Mouse (Mus musculus) megakaryocyte, embryonic 14.5 days (primary cell): ENCODE measurements around the gene Gm5460.

Experiments
- FLI1 ChIP-seq: IDR thresholded peaks from 2 replicates; pipeline ENCODE4 v1.6.1; 2012; ENCODE audit warnings: low read length, inconsistent platforms, mixed read lengths
- GATA1 ChIP-seq: IDR thresholded peaks from 3 replicates; pipeline ENCODE4 v1.6.1; 2012; ENCODE audit warnings: mixed read lengths, low read length, inconsistent platforms, borderline replicate concordance

GRCm38 (mm10) chr14:34087856-34088398, 71.4 kb downstream of the Gm5460 start:
- TF ChIP-seq GATA1, result no peak
- TF ChIP-seq FLI1, result no peak
